Mouse (Mus musculus) gastrocnemius, postnatal 25 days (tissue): Measurements from ENCODE around the gene Tmem11. TPM values are rescaled to one million over a fixed set of nuclear protein-coding genes. Genes with fewer than 3 reads are reported as not detected.
A peak's percentile ranks its signal among the peaks of the same experiment; 100 is the strongest.
"Not testable (repeated sequence)": the region's sequence is repeated elsewhere in the genome, so short reads cannot be mapped to it uniquely, and the experiment has no call there.

ENCODE experiments used
- DNase-seq: peaks from one replicate; pipeline ENCODE4 v3.0.0; 2022
- total RNA-seq, 2 experiments: library from RNA; stranded (reverse); gene quantifications; 1 replicate in 1 of 2; 2 replicates in 1 of 2; pipeline ENCODE4 v1.2.3; 2021

Tmem11 gene
- total RNA-seq, 2 experiments from 2014 or later: 34.0 TPM

- DNase-seq: not testable (repeated sequence)
Observed at GRCm38 (mm10) chr11:60886986-60887385, 7.9 kb upstream of the Tmem11 start.

GRCm38 (mm10) chr11:60882386-60882785 is 3.3 kb upstream of the Tmem11 start:
- DNase-seq: no peak

- no peak for DNase-seq
Observed at GRCm38 (mm10) chr11:60880559-60880958, 1.5 kb upstream of the Tmem11 start.

GRCm38 (mm10) chr11:60879423-60879822 is 351 bp upstream of the Tmem11 start:
- DNase-seq: peak; percentile 38

GRCm38 (mm10) chr11:60878056-60878612 is 938 bp downstream of the Tmem11 start:
- peak; percentile 67 for DNase-seq

DNA sequence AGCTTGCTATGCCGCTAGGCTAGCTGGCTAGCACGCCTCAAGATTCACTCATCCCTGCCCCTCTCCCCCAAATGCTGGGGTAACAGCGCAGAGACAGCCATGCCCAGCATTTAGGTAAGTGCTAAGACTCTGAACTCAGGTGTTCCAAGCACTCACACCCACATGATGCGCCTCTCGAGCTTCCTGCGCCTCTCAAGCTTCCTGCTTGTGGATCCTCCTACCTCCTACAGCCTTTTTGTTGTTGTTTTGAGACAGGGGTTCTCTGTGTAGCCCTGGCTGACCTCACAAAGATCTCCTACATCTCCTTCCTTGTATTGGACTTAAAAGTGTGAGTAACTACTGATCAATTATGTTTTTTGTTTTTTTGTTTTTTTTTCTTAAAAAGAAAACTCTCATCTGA is 6.0 kb downstream of the Tmem11 start:
- no peak for DNase-seq

- DNase-seq: no peak
Observed at GRCm38 (mm10) chr11:60871409-60871808, 7.7 kb downstream of the Tmem11 start.

DNA sequence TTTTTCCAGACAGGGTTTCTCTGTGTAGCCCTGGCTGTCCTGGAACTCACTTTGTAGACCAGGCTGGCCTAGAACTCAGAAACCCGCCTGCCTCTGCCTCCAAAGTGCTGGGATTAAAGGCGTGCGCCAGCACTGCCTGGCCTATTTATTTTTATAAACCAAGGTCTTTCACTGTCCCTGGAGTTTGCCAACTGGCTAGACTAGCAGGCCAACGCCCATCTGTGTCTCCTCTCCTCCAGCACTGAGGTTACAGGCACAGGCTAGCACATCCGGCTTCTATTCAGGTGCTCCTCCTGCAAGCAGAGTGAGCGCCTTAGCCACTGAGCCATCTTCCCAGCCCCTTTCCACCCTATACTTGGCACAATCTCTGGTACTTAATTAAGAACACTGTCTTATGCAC is 9.6 kb downstream of the Tmem11 start:
- not testable (repeated sequence) for DNase-seq

- DNase-seq: no peak
Observed at GRCm38 (mm10) chr11:60867904-60868303, 11.2 kb downstream of the Tmem11 start.

DNA sequence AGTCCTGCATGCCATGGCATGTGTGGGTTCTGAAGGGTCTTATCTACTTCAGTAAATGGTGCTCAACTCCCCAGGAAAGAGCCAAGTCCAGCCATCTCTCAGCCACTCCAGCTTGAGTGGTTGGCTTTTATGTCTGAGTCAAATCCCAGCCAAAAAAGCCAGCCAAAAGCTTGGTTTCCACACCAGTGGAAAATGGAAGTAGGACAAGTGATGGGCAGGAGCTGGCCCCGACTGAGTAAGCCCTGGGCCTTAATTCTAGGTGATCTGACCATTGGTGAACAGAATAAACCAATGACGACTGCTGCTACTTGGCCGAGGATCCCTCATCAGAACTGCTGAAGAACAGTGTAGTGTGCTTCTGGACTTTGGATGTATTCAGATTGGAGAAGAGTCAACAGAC is 11.6 kb downstream of the Tmem11 start:
- no peak for DNase-seq

GRCm38 (mm10) chr11:60866021-60866420 is 13.1 kb downstream of the Tmem11 start:
- no peak for DNase-seq

GRCm38 (mm10) chr11:60864916-60865315 is 14.2 kb downstream of the Tmem11 start:
- peak; percentile 59 for DNase-seq

GRCm38 (mm10) chr11:60864166-60864565 is 14.9 kb downstream of the Tmem11 start:
- no peak for DNase-seq

GRCm38 (mm10) chr11:60863196-60863595 is 15.9 kb downstream of the Tmem11 start:
- peak; percentile 43 for DNase-seq

DNA sequence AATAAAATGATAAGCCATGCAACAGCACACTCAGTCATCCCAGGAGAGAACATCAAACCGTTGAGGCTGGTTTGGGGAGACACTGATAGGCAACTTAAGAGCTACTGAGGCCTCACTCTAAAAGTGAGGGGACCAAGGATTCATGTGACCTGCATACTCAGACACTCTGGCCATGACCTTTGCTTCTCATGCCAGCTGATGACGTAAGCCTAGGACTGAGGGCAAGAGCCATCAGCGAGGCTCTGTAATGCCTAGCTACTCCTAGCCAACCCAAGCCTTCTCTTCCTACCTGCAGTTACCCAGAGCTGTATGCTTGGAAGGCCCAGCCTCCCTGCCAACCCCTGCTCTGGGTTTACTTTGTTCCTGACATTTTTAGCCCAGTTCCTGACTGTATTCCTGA is 17.1 kb downstream of the Tmem11 start:
- DNase-seq: no peak

DNA sequence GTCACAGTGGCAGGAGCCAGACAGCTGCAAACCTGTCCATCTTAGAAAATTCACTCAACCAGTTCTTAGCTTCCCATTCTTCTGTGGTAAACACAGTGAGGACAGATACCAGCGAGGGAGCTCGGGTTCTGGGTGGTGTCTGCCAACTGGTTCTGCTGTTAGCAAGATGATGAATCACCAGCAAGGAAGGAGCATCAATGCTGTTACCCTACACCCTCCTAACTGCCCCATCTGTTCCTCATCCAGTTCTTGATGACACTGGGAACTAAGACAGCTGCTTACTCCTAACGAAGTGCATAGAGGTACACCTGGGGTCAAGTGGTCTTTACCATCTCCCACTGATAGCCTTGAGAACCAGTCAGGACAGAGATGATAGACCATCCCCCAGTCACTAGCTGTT is 22.5 kb downstream of the Tmem11 start:
- no peak for DNase-seq

DNA sequence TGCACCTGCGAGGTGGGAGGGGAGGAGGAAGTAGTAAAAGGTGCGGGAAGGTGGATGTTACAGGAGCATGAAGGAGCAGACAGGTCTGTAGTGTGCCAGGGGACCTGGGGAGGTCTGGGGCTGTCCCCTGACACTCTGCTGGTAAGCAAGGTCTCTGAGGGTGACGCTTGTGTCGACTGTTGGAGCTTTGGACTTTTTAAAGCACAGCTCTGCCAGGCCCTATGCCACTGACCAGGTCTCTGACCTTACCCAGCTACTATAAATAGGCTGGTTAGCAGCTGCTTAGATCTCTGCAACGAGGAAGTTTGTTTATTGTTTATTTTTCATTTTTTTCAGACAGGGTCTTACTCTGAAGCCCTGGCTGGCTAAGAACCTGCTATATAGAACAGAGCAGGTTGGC is 33.7 kb downstream of the Tmem11 start:
- no peak for DNase-seq

GRCm38 (mm10) chr11:60843412-60843811 is 35.7 kb downstream of the Tmem11 start:
- DNase-seq: no peak

GRCm38 (mm10) chr11:60841467-60842200 is 37.4 kb downstream of the Tmem11 start:
- peak; percentile 27 for DNase-seq

- DNase-seq: no peak
Observed at GRCm38 (mm10) chr11:60837644-60838406, 41.2 kb downstream of the Tmem11 start.

GRCm38 (mm10) chr11:60836897-60837296 is 42.2 kb downstream of the Tmem11 start:
- DNase-seq: no peak

DNA sequence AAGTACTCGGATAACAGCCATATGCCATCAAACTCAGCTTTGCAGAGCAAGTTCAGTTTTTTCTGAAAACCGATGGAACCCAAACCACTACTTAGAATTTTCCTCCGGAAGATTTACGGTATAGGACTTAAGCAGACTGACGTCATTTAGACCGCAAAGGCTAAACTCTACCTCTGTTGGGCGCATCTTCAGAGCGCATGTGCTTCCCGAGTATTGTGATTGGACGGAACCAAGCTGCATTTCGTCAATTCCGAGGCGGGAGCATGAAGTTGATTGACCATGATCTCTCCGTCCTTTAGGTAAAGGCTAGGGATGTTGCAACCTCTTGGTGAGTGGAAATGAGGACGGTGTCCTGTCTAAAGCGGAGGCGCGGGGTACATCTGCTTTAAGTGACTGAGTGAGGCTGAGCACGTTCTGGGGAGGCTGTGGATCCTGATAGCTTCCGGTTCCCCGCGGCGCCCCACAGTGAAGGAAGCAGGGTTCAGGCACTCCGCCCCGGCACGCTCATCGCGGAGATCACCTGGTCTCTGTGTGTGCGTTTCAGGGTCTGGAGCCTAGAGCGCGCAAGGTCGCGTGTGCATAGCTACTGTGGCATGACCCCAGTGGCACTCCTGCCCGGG is 48.5 kb downstream of the Tmem11 start, which contains the start of gene Dhrs7b:
Gene Dhrs7b, plus strand, starts transcription at position 199 of the 620 bp plus-strand sequence.
- peak; percentile 84 for DNase-seq

GRCm38 (mm10) chr11:60828903-60829302 is 50.2 kb downstream of the Tmem11 start:
- no peak for DNase-seq
